Mouse (Mus musculus) C2C12 (cell line): ENCODE results near the gene Isyna1. TPM values are rescaled to one million over a fixed set of nuclear protein-coding genes. Genes with fewer than 3 reads are reported as not detected.

Experiments
- H3K27me3 ChIP-seq: one replicate; pipeline ENCODE4 v1.6.1; 2011; ENCODE audit not compliant: control insufficient read depth, insufficient read depth, insufficient read length
- H3K36me3 ChIP-seq: one replicate; pipeline ENCODE4 v1.6.1; 2011; ENCODE audit not compliant: control insufficient read depth, insufficient read depth
- H3K4me3 ChIP-seq: one replicate; pipeline ENCODE4 v1.5.1; 2011; ENCODE audit warnings: mild to moderate bottlenecking, control low read depth; ENCODE audit not compliant: poor library complexity, insufficient read depth, severe bottlenecking
- H3K79me2 ChIP-seq: one replicate; pipeline ENCODE4 v1.6.1; 2011; ENCODE audit not compliant: control insufficient read depth, insufficient read depth
- H3K79me3 ChIP-seq: one replicate; pipeline ENCODE4 v1.6.1; 2011; ENCODE audit warnings: low read depth, control low read depth
- H3ac ChIP-seq: one replicate; pipeline ENCODE3; 2011; ENCODE audit warnings: low read depth; ENCODE audit not compliant: control insufficient read depth, insufficient read length
- CEBPB ChIP-seq: IDR thresholded peaks from one replicate; pipeline ENCODE4 v1.6.1; 2011; ENCODE audit warnings: low read depth, mild to moderate bottlenecking, control low read depth, moderate library complexity
- CTCF ChIP-seq: IDR thresholded peaks from one replicate; pipeline ENCODE4 v1.5.1; 2011; ENCODE audit not compliant: control insufficient read depth, insufficient read depth, insufficient read length
- FOSL1 ChIP-seq: IDR thresholded peaks from one replicate; pipeline ENCODE4 v1.8.0; 2011; ENCODE audit warnings: mild to moderate bottlenecking, low read length; ENCODE audit not compliant: poor library complexity, insufficient read depth, severe bottlenecking
- MAX ChIP-seq: IDR thresholded peaks from one replicate; pipeline ENCODE4 v1.6.1; 2011; ENCODE audit warnings: mild to moderate bottlenecking, control low read depth
- MYOD1 ChIP-seq: IDR thresholded peaks from one replicate; pipeline ENCODE4 v1.6.1; 2011; ENCODE audit warnings: low read depth; ENCODE audit not compliant: control insufficient read depth, insufficient read length
- MYOG ChIP-seq: IDR thresholded peaks from one replicate; pipeline ENCODE4 v1.6.1; 2011; ENCODE audit not compliant: control insufficient read depth, insufficient read length; ENCODE audit errors: extremely low read depth
- USF1 ChIP-seq: IDR thresholded peaks from one replicate; pipeline ENCODE4 v1.6.1; 2011; ENCODE audit warnings: low read depth, mild to moderate bottlenecking, control low read depth, moderate library complexity
- polyA plus RNA-seq: library from polyadenylated mRNA; unstranded; fragments of >200 nt; fragmentation: generic; extraction: Trizol; gene quantifications from one replicate; pipeline ENCODE4 v1.2.1, GENCODE M21; 2012; ENCODE audit warnings: missing spikeins

Gene Isyna1
- polyA plus RNA-seq, 1 experiment: 78.6 TPM

DNA sequence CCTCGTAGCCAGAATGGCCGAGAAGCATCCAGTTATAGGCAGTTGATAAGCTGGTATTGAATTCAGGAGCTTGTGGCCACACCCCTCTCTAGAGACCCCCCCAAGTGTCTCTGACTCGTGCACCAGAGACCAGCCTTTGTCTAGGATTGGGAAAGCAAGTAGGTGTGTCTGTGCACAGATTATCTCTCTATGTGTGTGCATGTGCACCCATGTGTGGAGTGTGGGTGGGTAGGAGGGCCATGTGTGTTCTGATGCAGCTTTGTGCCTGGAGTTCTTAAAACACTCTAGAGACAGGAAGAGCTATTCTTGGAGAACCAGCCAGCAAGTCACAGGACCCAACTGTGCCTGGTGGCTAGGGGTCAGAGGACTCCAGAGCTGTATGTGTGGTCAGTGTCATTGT, 33.6 kb upstream of the Isyna1 start:
- Histone ChIP-seq H3K79me2 (peaks cover 97% of the 10 kb centered on the region), H3ac (no peak overlapping the region), H3K79me3 (peaks cover 34% of the 10 kb centered on the region), H3K36me3 (no peaks in the 10 kb centered on the region), H3K27me3 (no peaks in the 10 kb centered on the region), H3K4me3 (no peak overlapping the region)
- TF ChIP-seq MAX (no peak), MYOG (no peak), CEBPB (no peak), FOSL1 (no peak), MYOD1 (no peak), USF1 (no peak), CTCF (no peak)

- H3ac ChIP-seq: no peak overlapping the region
- no peaks in the 10 kb centered on the region for H3K27me3 ChIP-seq
- H3K4me3 ChIP-seq: no peak overlapping the region
- peaks cover 38% of the 10 kb centered on the region for H3K79me3 ChIP-seq
- H3K79me2 ChIP-seq: peaks cover 96% of the 10 kb centered on the region
- H3K36me3 ChIP-seq: no peaks in the 10 kb centered on the region
- TF ChIP-seq FOSL1: no peak
- no peak for TF ChIP-seq CTCF
- TF ChIP-seq MYOG: no peak
- TF ChIP-seq CEBPB: no peak
- no peak for TF ChIP-seq MYOD1
- TF ChIP-seq MAX: no peak
- no peak for TF ChIP-seq USF1
Observed at GRCm38 (mm10) chr8:70561357-70561756, 32.8 kb upstream of the Isyna1 start.

GRCm38 (mm10) chr8:70561809-70562535, 32.2 kb upstream of the Isyna1 start:
- no peaks in the 10 kb centered on the region for H3K36me3 ChIP-seq
- H3K79me2 ChIP-seq: peaks cover 97% of the 10 kb centered on the region
- no peak overlapping the region for H3K4me3 ChIP-seq
- H3K27me3 ChIP-seq: no peaks in the 10 kb centered on the region
- TF ChIP-seq MYOD1 (no peak), CEBPB (no peak), MAX (no peak), FOSL1 (no peak), USF1 (no peak), CTCF (no peak)
- no peak overlapping the region for H3ac ChIP-seq
- peaks cover 41% of the 10 kb centered on the region for H3K79me3 ChIP-seq

- H3K36me3 ChIP-seq: no peaks in the 10 kb centered on the region
Observed at GRCm38 (mm10) chr8:70562802-70563201, 31.4 kb upstream of the Isyna1 start.

GRCm38 (mm10) chr8:70563763-70564387, 30.3 kb upstream of the Isyna1 start:
- peaks cover 30% of the 10 kb centered on the region for H3K79me3 ChIP-seq
- peaks cover 90% of the 10 kb centered on the region for H3K79me2 ChIP-seq
- no peaks in the 10 kb centered on the region for H3K36me3 ChIP-seq
- no peaks in the 10 kb centered on the region for H3K27me3 ChIP-seq
- no peak overlapping the region for H3K4me3 ChIP-seq
- H3ac ChIP-seq: no peak overlapping the region
- no peak for TF ChIP-seq USF1
- no peak for TF ChIP-seq MYOG
- TF ChIP-seq MYOD1: no peak
- no peak for TF ChIP-seq MAX
- no peak for TF ChIP-seq CTCF
- no peak for TF ChIP-seq FOSL1
- no peak for TF ChIP-seq CEBPB

More at GRCm38 (mm10) chr8:70562802-70563201, 31.4 kb upstream of the Isyna1 start:
- Histone ChIP-seq H3K79me2 (peaks cover 90% of the 10 kb centered on the region), H3K79me3 (peaks cover 34% of the 10 kb centered on the region), H3ac (no peak overlapping the region), H3K4me3 (no peak overlapping the region), H3K27me3 (no peaks in the 10 kb centered on the region)
- TF ChIP-seq CTCF: no peak
- no peak for TF ChIP-seq MYOD1
- TF ChIP-seq FOSL1: no peak
- no peak for TF ChIP-seq CEBPB
- TF ChIP-seq MAX: no peak
- no peak for TF ChIP-seq USF1
- TF ChIP-seq MYOG: no peak

DNA sequence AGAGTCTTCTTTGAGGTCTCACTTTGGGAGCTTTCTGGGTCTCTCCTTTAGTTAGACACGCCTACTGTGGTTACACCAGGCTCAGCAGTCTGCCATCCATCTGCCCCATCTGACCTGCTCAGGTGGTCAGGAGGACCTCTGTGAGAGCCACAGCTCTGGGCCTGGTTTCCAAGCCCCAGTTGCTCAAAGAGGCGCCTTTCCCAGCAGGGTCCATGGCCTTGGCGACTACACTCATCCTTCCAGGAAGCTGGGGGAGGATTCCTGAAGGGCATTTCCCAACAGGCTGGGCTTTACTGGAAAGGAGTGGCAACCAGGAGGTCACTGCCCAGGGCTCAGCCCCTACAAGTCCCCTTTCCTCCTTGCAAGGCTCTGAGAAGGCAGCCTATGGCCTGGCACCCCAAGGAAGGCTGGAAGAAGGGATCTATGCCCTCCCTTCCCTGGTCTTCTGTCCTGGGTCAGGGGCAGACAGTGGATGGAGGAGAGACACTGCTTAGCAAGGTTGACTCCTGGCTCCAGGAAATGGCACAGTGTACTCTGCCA, 29.4 kb upstream of the Isyna1 start:
- H3K27me3 ChIP-seq: no peaks in the 10 kb centered on the region
- H3K79me3 ChIP-seq: peaks cover 33% of the 10 kb centered on the region
- H3ac ChIP-seq: no peak overlapping the region
- H3K79me2 ChIP-seq: peaks cover 90% of the 10 kb centered on the region
- no peak overlapping the region for H3K4me3 ChIP-seq
- H3K36me3 ChIP-seq: no peaks in the 10 kb centered on the region
- TF ChIP-seq USF1 (no peak), MYOG (no peak), CTCF (no peak), MYOD1 (no peak), CEBPB (no peak), FOSL1 (no peak), MAX (no peak)
